Mouse (Mus musculus): Measurements from ENCODE around the gene 2610021A01Rik.
"Not testable (repeated sequence)": the region's sequence is repeated elsewhere in the genome, so short reads cannot be mapped to it uniquely, and the experiment has no call there.

The 2610021A01Rik gene

GRCm38 (mm10) chr7:41599034-41599813 lies at the start of gene 2610021A01Rik:
Gene 2610021A01Rik (plus strand): TSS chr7:41599230.
- DNase-seq (ENCODE audit: low spot score in 2 of 2) = peak; percentile 88 to 91

- DNase-seq (ENCODE audit: low spot score in 2 of 2) = no peak
Observed at GRCm38 (mm10) chr7:41560681-41561080, 38.3 kb upstream of the 2610021A01Rik start.

- DNase-seq (ENCODE audit: low spot score in 2 of 2) = not testable (repeated sequence)
Observed at GRCm38 (mm10) chr7:41573562-41573961, 25.5 kb upstream of the 2610021A01Rik start, which contains the start of gene Gm6871. Gene Gm6871 (minus strand): TSS chr7:41573662.

- DNase-seq (ENCODE audit: low spot score in 2 of 2) = no peak
Observed at GRCm38 (mm10) chr7:41577956-41578355, 21.1 kb upstream of the 2610021A01Rik start.

GRCm38 (mm10) chr7:41582028-41582427 lies 17.0 kb upstream of the 2610021A01Rik start:
- no peak for DNase-seq (ENCODE audit: low spot score in 2 of 2)

- not testable (repeated sequence) for DNase-seq (ENCODE audit: low spot score in 2 of 2)
Observed at GRCm38 (mm10) chr7:41587831-41588230, 11.2 kb upstream of the 2610021A01Rik start.

GRCm38 (mm10) chr7:41598615-41599014 lies 415 bp upstream of the 2610021A01Rik start:
- DNase-seq (ENCODE audit: low spot score in 2 of 2) = no peak

GRCm38 (mm10) chr7:41599932-41600548 lies 1.0 kb downstream of the 2610021A01Rik start:
- no peak for DNase-seq (ENCODE audit: low spot score in 2 of 2)

- no peak for DNase-seq (ENCODE audit: low spot score in 2 of 2)
Observed at GRCm38 (mm10) chr7:41611654-41612053, 12.6 kb downstream of the 2610021A01Rik start.

GRCm38 (mm10) chr7:41616241-41616640 lies 17.2 kb downstream of the 2610021A01Rik start:
- DNase-seq (ENCODE audit: low spot score in 2 of 2) = not testable (repeated sequence)

- peak; percentile 92 to 96 for DNase-seq (ENCODE audit: low spot score in 2 of 2)
Observed at GRCm38 (mm10) chr7:41632409-41633220, 33.6 kb downstream of the 2610021A01Rik start, which contains the start of gene Zfp788. Gene Zfp788 (plus strand): TSS chr7:41633203.

GRCm38 (mm10) chr7:41633221-41633984 lies 34.4 kb downstream of the 2610021A01Rik start:
- peak; percentile 90 to 93 for DNase-seq (ENCODE audit: low spot score in 2 of 2)

GRCm38 (mm10) chr7:41674326-41674725 lies 75.3 kb downstream of the 2610021A01Rik start:
- not testable (repeated sequence) for DNase-seq (ENCODE audit: low spot score in 2 of 2)
